Mouse (Mus musculus) cerebellum, adult 9-11 months (tissue): ENCODE results near the gene Spta1.

Experiments used
- DNase-seq: peaks from one replicate; pipeline ENCODE4 v3.0.0; 2022

Spta1 gene

GRCm38 (mm10) chr1:174267816-174268215 is 95.2 kb downstream of the Spta1 start:
- DNase-seq: no peak

- DNase-seq: no peak
Observed at GRCm38 (mm10) chr1:174269162-174269561, 96.6 kb downstream of the Spta1 start.

GRCm38 (mm10) chr1:174270643-174271042 is 98.1 kb downstream of the Spta1 start:
- DNase-seq: no peak
